Mouse (Mus musculus): ENCODE data around the gene Eya2. TPM values are rescaled to one million over a fixed set of nuclear protein-coding genes. Genes with fewer than 3 reads are reported as not detected.
A peak's percentile ranks its signal among the peaks of the same experiment; 100 is the strongest.

Gene Eya2
- polyA plus RNA-seq, 1 experiment from 2014 or later = 10.3 TPM

GRCm38 (mm10) chr2:165653001-165653921 lies 58.4 kb downstream of the Eya2 start:
- peaks cover 22% of the 10 kb centered on the region for H3K4me1 ChIP-seq

DNA sequence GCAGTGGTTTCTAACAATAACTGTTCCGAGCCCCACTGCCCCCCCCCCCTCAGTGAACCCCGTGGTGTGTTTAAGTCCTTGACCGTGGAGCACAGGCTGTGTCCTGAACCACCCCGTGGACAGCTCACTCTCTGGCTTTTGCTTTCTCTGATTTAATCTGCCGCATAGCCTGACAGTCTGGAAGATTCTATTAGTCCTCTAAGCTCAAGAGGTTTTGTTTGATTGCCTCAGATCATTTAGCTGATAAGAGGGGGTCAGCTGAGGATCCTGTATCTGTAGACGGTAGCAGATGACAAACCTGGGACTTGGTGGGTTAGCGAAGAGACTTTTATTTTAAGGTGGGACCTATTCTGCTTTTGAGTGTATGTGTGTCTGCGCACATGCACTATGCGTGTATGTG lies 59.3 kb downstream of the Eya2 start:
- 44% methylated on average over 9 of the region's 9 CpGs for WGBS
- Histone ChIP-seq H3K9ac (no peak overlapping the region), H3K4me1 (peaks cover 20% of the 10 kb centered on the region)

More at GRCm38 (mm10) chr2:165653001-165653921, 58.4 kb downstream of the Eya2 start:
- H3K4me3 ChIP-seq (replicated peaks) = no peak overlapping the region
- H3K9ac ChIP-seq = no peak overlapping the region
- no peak overlapping the region; the same call in 1 of the 2 replicates for H3K27ac ChIP-seq
- WGBS = 28% methylated on average over 14 of the region's 14 CpGs
- peak overlapping the region; percentile 8; the same call in 1 of the 2 replicates for H3K4me2 ChIP-seq
- no peaks in the 10 kb centered on the region for H3K27me3 ChIP-seq (replicated peaks)
- peak; percentile 70 for ATAC-seq (ENCODE audit: insufficient read depth, low FRiP score, low read depth)
- H3K9me3 ChIP-seq = no peaks in the 10 kb centered on the region
- H3K36me3 ChIP-seq = no peaks in the 10 kb centered on the region

DNA sequence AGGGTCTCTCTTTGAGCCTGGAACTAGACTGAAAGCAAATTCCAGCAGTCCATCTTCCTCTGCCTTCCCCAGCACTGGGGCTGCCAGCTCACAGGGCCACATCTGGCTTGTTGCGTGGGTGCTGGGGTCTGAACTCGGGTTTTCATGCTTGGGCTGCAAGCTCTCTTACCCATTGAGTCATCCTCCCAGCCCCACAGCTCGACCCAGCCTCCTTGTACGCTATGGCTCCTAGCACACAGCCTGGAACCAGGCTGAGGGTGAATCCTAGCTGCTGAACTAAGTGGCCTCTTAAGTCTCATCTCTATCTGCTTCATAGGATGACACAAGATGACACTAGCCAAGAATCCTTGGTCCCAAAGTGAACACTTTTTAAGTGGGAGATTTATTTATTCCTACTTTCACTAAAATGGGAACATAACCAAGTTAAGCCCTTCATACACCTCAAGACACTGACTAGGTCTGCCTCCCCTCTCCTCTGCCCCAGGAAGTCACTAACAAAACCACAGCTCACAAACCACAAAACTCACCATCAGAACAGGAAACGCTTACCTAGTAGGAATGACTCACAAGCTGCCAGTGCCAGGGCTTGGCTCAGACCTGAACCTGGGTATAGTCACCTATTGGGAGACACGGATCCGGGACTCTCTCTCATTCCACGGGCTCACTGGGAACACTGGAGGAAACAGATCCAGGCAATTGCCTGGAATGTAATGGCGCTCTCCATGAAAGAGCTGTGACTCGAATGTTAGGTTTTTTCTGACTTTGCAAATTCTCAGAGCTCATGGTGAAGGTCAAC lies 60.1 kb downstream of the Eya2 start:
- H3K4me1 ChIP-seq = peaks cover 19% of the 10 kb centered on the region

More for the DNA sequence above, 59.3 kb downstream of the Eya2 start:
- H3K27me3 ChIP-seq (replicated peaks) = no peaks in the 10 kb centered on the region
- H3K36me3 ChIP-seq = no peaks in the 10 kb centered on the region
- no peak for ATAC-seq (ENCODE audit: insufficient read depth, low FRiP score, low read depth)
- H3K9me3 ChIP-seq = no peaks in the 10 kb centered on the region
- no peak overlapping the region for H3K4me3 ChIP-seq (replicated peaks)
- no peak overlapping the region for H3K4me2 ChIP-seq
- no peak overlapping the region for H3K27ac ChIP-seq

GRCm38 (mm10) chr2:165656541-165656940 lies 61.7 kb downstream of the Eya2 start:
- H3K4me2 ChIP-seq = no peak overlapping the region
- ATAC-seq (ENCODE audit: insufficient read depth, low FRiP score, low read depth) = no peak
- WGBS = 84% methylated on average over 4 of the region's 4 CpGs

More for the DNA sequence above, 60.1 kb downstream of the Eya2 start:
- ATAC-seq (ENCODE audit: insufficient read depth, low FRiP score, low read depth) = no peak
- H3K9me3 ChIP-seq = no peaks in the 10 kb centered on the region
- no peaks in the 10 kb centered on the region for H3K27me3 ChIP-seq (replicated peaks)
- no peak overlapping the region for H3K9ac ChIP-seq
- no peak overlapping the region for H3K4me3 ChIP-seq (replicated peaks)
- H3K36me3 ChIP-seq = no peaks in the 10 kb centered on the region
- 70% methylated on average over 10 of the region's 10 CpGs for WGBS
- no peak overlapping the region for H3K4me2 ChIP-seq
- no peak overlapping the region for H3K27ac ChIP-seq

DNA sequence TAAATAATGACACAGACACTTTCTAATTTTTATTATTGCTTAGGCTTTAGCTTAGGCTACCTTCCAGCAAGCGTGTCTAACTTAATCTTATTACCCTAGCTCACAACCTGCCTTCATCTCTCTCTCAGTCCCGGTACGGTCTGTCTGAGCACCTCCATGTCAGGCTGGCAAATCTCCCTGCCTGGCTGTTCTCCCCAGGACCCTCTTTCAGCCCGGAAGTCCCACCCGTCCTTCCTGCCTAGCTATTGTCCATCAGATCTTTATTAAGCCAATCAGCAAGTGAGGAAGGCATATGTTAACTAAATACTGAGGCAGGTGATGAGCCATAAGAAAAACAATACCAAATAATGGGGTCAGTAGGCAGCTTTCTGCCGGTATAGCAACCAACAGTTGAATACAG lies 62.1 kb downstream of the Eya2 start:
- Histone ChIP-seq H3K4me2 (no peak overlapping the region), H3K4me1 (peaks cover 15% of the 10 kb centered on the region), H3K36me3 (no peaks in the 10 kb centered on the region), H3K27me3 (replicated peaks) (no peaks in the 10 kb centered on the region), H3K4me3 (replicated peaks) (no peak overlapping the region), H3K27ac (no peak overlapping the region), H3K9me3 (no peaks in the 10 kb centered on the region), H3K9ac (no peak overlapping the region)
- 63% methylated on average over 6 of the region's 6 CpGs for WGBS
- ATAC-seq (ENCODE audit: insufficient read depth, low FRiP score, low read depth) = no peak

More at GRCm38 (mm10) chr2:165656541-165656940, 61.7 kb downstream of the Eya2 start:
- H3K27ac ChIP-seq = no peak overlapping the region
- H3K27me3 ChIP-seq (replicated peaks) = no peaks in the 10 kb centered on the region
- peaks cover 15% of the 10 kb centered on the region for H3K4me1 ChIP-seq
- no peaks in the 10 kb centered on the region for H3K36me3 ChIP-seq
- H3K9ac ChIP-seq = no peak overlapping the region
- H3K4me3 ChIP-seq (replicated peaks) = no peak overlapping the region
- H3K9me3 ChIP-seq = no peaks in the 10 kb centered on the region

DNA sequence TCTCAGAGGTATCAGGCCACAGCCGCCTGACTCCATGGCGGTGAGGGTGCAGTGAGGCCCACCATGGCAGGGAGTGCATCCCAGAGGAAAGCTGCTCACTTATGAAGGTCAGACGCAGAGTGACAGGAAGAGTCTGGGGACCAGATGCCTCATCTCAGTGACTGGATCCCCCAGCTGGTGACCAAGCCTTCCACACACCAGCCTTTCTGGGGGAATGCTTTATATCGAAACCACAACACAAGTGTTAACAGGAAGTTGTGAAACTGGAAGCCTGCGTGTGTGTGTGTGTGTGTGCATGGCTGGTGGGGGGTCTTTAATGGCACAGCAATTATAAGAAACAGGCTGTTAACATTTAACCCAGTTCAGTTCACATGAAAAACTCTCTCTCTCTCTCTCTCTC lies 64.7 kb downstream of the Eya2 start:
- ATAC-seq (ENCODE audit: insufficient read depth, low FRiP score, low read depth) = no peak
- H3K4me3 ChIP-seq (replicated peaks) = no peak overlapping the region
- WGBS = 76% methylated on average over 5 of the region's 5 CpGs

GRCm38 (mm10) chr2:165663266-165663665 lies 68.4 kb downstream of the Eya2 start:
- no peaks in the 10 kb centered on the region for H3K36me3 ChIP-seq
- H3K4me3 ChIP-seq (replicated peaks) = no peak overlapping the region
- ATAC-seq (ENCODE audit: insufficient read depth, low FRiP score, low read depth) = no peak
- 86% methylated on average over 7 of the region's 7 CpGs for WGBS
- H3K4me2 ChIP-seq = no peak overlapping the region
- H3K4me1 ChIP-seq = 0 out of 2 replicates have a peak, but pooled peaks cover 4% of the 10 kb centered on the region
- H3K27me3 ChIP-seq (replicated peaks) = no peaks in the 10 kb centered on the region
- no peaks in the 10 kb centered on the region for H3K9me3 ChIP-seq
- no peak overlapping the region for H3K9ac ChIP-seq
- H3K27ac ChIP-seq = no peak overlapping the region

More for the DNA sequence above, 64.7 kb downstream of the Eya2 start:
- Histone ChIP-seq H3K27ac (no peak overlapping the region), H3K36me3 (no peaks in the 10 kb centered on the region), H3K9ac (no peak overlapping the region), H3K4me2 (no peak overlapping the region), H3K9me3 (no peaks in the 10 kb centered on the region), H3K27me3 (replicated peaks) (no peaks in the 10 kb centered on the region), H3K4me1 (no peaks in the 10 kb centered on the region)

- peak overlapping the region; percentile 91 for H3K27ac ChIP-seq
- 70% methylated on average over 7 of the region's 7 CpGs for WGBS
- H3K4me2 ChIP-seq = no peak overlapping the region
- 0 out of 2 replicates have a peak, but pooled peaks cover 4% of the 10 kb centered on the region for H3K4me1 ChIP-seq
- no peaks in the 10 kb centered on the region for H3K9me3 ChIP-seq
- no peak overlapping the region for H3K4me3 ChIP-seq (replicated peaks)
- no peak for ATAC-seq (ENCODE audit: insufficient read depth, low FRiP score, low read depth)
- H3K27me3 ChIP-seq (replicated peaks) = no peaks in the 10 kb centered on the region
- H3K36me3 ChIP-seq = no peaks in the 10 kb centered on the region
- no peak overlapping the region for H3K9ac ChIP-seq
Observed at GRCm38 (mm10) chr2:165664648-165665047, 69.8 kb downstream of the Eya2 start.

DNA sequence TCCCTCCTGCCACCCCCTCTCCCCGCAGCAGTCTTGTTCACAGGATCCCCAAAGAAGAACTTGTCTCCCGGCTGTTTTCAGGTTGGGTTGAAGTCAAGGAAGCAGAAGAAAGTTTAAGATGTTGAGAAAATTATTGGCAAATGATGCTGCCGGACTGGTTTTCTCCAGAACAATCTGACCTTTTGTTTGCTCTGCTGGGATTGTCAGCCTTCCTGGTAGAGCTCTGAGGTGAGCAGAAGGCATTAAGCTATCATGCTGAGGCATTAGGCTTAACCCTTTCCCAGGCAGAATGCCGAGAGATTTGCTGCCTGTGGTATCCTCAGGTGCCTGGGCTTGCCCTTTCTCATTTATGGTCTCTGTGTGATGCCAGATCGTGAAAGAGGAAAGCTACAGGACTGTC lies 70.3 kb downstream of the Eya2 start:
- 42% methylated on average over 5 of the region's 5 CpGs for WGBS
- Histone ChIP-seq H3K27me3 (replicated peaks) (no peaks in the 10 kb centered on the region), H3K9ac (no peak overlapping the region), H3K27ac (peak overlapping the region; percentile 91), H3K9me3 (no peaks in the 10 kb centered on the region), H3K4me3 (replicated peaks) (no peak overlapping the region), H3K36me3 (no peaks in the 10 kb centered on the region), H3K4me2 (no peak overlapping the region), H3K4me1 (0 out of 2 replicates have a peak, but pooled peaks cover 4% of the 10 kb centered on the region)
- no peak for ATAC-seq (ENCODE audit: insufficient read depth, low FRiP score, low read depth)

- peak; percentile 87 for ATAC-seq (ENCODE audit: insufficient read depth, low FRiP score, low read depth)
- H3K9ac ChIP-seq = no peak overlapping the region
- WGBS = 63% methylated on average over 2 of the region's 2 CpGs
Observed at GRCm38 (mm10) chr2:165667096-165667495, 72.3 kb downstream of the Eya2 start.

GRCm38 (mm10) chr2:165682719-165683118 lies 87.9 kb downstream of the Eya2 start:
- Histone ChIP-seq H3K27ac (no peak overlapping the region), H3K9me3 (no peaks in the 10 kb centered on the region), H3K9ac (no peak overlapping the region), H3K27me3 (replicated peaks) (no peaks in the 10 kb centered on the region), H3K4me1 (no peaks in the 10 kb centered on the region), H3K4me2 (no peak overlapping the region), H3K4me3 (replicated peaks) (no peak overlapping the region), H3K36me3 (no peaks in the 10 kb centered on the region)
- 42% methylated on average over 6 of the region's 6 CpGs for WGBS
- ATAC-seq (ENCODE audit: insufficient read depth, low FRiP score, low read depth) = no peak

More at GRCm38 (mm10) chr2:165667096-165667495, 72.3 kb downstream of the Eya2 start:
- H3K4me1 ChIP-seq = 0 out of 2 replicates have a peak, but pooled peaks cover 4% of the 10 kb centered on the region
- H3K4me3 ChIP-seq (replicated peaks) = no peak overlapping the region
- H3K4me2 ChIP-seq = no peak overlapping the region
- H3K27me3 ChIP-seq (replicated peaks) = no peaks in the 10 kb centered on the region
- peak overlapping the region; percentile 44; the same call in 1 of the 2 replicates for H3K27ac ChIP-seq
- no peaks in the 10 kb centered on the region for H3K36me3 ChIP-seq
- no peaks in the 10 kb centered on the region for H3K9me3 ChIP-seq

Data from stomach, embryonic 15.5 days (tissue).